Mouse (Mus musculus) limb, embryonic 14.5 days (tissue): ENCODE data around the gene Med27. TPM values are rescaled to one million over a fixed set of nuclear protein-coding genes. Genes with fewer than 3 reads are reported as not detected.

Experiments
- ATAC-seq: fragments of 200-750 bp; cut with Nextera tagmentation; 2 replicates; pipeline ENCODE4 v1.8.0; 2017; ENCODE audit warnings: low read depth, moderate number of reproducible peaks, moderate TSS enrichment; ENCODE audit not compliant: low FRiP score
- DNase-seq: peaks from one replicate; pipeline ENCODE4 v3.0.0-alpha.2; 2015; ENCODE audit warnings: low spot score
- H3K27ac ChIP-seq: fragments of 300-500 bp; sonication (generic); replicated peaks from 2 replicates; pipeline ENCODE4 v1.5.1; 2014; ENCODE audit warnings: low read depth, mild to moderate bottlenecking, low read length, moderate library complexity, mixed read lengths
- H3K27me3 ChIP-seq: fragments of 300-500 bp; sonication (generic); 2 replicates; pipeline ENCODE4 v1.6.1; 2014; ENCODE audit warnings: low read length, mixed read lengths; ENCODE audit not compliant: control insufficient read depth, insufficient read depth
- H3K36me3 ChIP-seq: fragments of 300-500 bp; sonication (generic); 2 replicates; pipeline ENCODE4 v1.6.1; 2014; ENCODE audit warnings: mild to moderate bottlenecking, low read length, moderate library complexity, mixed read lengths; ENCODE audit not compliant: control insufficient read depth, insufficient read depth
- H3K4me1 ChIP-seq: fragments of 300-500 bp; sonication (generic); 2 replicates; pipeline ENCODE4 v1.6.1; 2014; ENCODE audit warnings: antibody characterized with exemption, low read length, mixed read lengths; ENCODE audit not compliant: control insufficient read depth, insufficient read depth
- H3K4me2 ChIP-seq: fragments of 300-500 bp; sonication (generic); replicated peaks from 2 replicates; pipeline ENCODE4 v1.6.1; 2014; ENCODE audit warnings: low read depth, mild to moderate bottlenecking, low read length, moderate library complexity; ENCODE audit not compliant: severe bottlenecking
- H3K4me3 ChIP-seq: fragments of 300-500 bp; sonication (generic); replicated peaks from 2 replicates; pipeline ENCODE4 v1.5.1; 2014; ENCODE audit warnings: low read length
- H3K9ac ChIP-seq: fragments of 300-500 bp; sonication (generic); 2 replicates; pipeline ENCODE4 v1.6.1; 2014; ENCODE audit warnings: mild to moderate bottlenecking, low read depth, low read length, moderate library complexity; ENCODE audit not compliant: severe bottlenecking
- H3K9me3 ChIP-seq: fragments of 300-500 bp; sonication (generic); 2 replicates; pipeline ENCODE4 v1.6.1; 2016; ENCODE audit warnings: low read length; ENCODE audit not compliant: control insufficient read depth
- POLR2A ChIP-seq: fragments of 200-500 bp; IDR thresholded peaks from 2 replicates; pipeline ENCODE4 v1.8.0; 2012; ENCODE audit warnings: inconsistent platforms, mild to moderate bottlenecking, moderate library complexity, borderline replicate concordance; ENCODE audit not compliant: insufficient read depth, insufficient read length; ENCODE audit errors: extremely low read depth
- WGBS: fragments of 180-500 bp; shearing (Covaris S2); extraction: QIAGEN DNeasy Blood & Tissue Kit; methylation state at CpG from one replicate; pipeline ENCODE4 v1.1.7; 2014; 5-methylcytosine and 5-hydroxymethylcytosine counted together
- polyA plus RNA-seq, 2 experiments: library from polyadenylated mRNA; depleted of rRNA in 1 of 2; stranded (reverse) in 1 of 2; unstranded in 1 of 2; fragments of >200 nt; fragmentation: Nextera tagmentation in 1 of 2; extraction: Ambion mirVana in 1 of 2; gene quantifications; 2 replicates each; pipeline versions ENCODE4 v1.2.1 to v1.2.3; 2012 to 2014

Gene Med27
- polyA plus RNA-seq, 2 experiments, result 45.6 to 49.4 TPM

DNA sequence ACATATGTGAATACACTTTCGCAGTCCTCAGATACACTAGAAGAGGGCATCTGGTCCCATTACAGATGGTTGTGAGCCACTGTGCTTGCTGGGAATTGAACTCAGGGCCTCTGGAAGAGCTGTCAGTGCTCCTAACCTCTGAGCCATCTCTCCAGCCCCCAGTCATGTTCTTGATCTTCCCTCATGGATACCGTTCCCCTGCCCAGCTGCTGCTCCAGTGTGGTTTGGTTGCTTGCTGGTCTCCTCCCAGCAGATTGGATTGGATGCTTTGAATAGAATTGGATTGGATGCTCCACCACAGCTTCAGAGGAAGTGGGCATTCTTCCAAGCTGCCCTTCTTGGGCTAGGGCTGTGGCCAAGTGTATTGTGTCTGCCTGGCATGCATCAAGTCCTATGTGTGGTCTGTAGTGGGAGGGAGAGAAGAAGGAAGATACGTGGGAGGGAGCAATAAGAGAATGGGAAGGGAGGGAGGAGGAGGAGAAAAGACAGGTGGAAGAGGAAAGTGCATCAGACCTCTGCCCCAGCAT, 56.0 kb downstream of the Med27 start:
- Histone ChIP-seq H3K36me3 (no peaks in the 10 kb centered on the region), H3K27ac (no peak overlapping the region), H3K4me1 (no peaks in the 10 kb centered on the region), H3K9me3 (no peaks in the 10 kb centered on the region), H3K27me3 (no peaks in the 10 kb centered on the region), H3K9ac (no peak overlapping the region), H3K4me3 (no peak overlapping the region), H3K4me2 (no peak overlapping the region)
- no peak for TF ChIP-seq POLR2A
- DNase-seq (no peak), ATAC-seq (no peak)
- 79% methylated on average over 3 of the region's 3 CpGs for WGBS

DNA sequence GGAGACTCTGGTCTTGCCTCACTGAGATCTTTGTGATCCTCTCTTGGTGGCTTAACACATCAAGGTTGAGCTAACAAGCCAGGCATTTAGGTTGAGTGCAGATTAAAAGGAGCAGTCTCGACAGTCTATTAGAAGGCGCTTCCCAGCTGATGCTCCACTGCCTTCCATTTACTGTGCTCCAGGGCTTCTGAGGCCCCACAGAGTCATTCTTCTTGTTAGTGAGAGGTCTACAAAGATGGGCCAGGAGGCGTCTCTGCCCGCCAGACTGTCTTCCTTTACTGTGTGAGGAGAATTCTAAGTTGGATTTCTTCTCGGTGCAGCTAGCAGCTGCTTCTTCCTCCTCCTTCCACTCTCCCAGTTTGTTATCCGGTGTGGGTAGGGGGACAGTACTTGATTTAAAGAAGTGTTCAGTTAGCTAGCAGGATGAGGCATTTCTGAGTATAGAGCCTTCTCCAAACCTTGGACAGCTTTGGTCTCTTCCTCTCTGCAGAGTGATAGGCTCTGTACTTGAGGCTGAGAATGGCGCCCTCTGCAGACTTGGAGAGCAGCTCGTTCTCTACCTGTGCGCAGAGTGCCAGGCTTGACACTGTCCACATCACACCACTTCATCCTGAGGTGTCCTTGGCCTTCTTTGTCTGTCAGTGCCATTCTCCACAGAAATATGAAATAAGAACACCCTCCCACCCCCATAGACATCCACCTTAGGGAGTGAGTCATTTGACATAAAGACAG, 57.3 kb downstream of the Med27 start:
- WGBS, result 80% methylated on average over 9 of the region's 9 CpGs
- H3K4me3 ChIP-seq, result no peak overlapping the region
- ATAC-seq (no peak), DNase-seq (no peak)
- no peak overlapping the region for H3K9ac ChIP-seq
- no peaks in the 10 kb centered on the region for H3K36me3 ChIP-seq
- no peak for TF ChIP-seq POLR2A
- H3K4me1 ChIP-seq, result no peaks in the 10 kb centered on the region
- H3K4me2 ChIP-seq, result no peak overlapping the region
- H3K9me3 ChIP-seq, result no peaks in the 10 kb centered on the region
- H3K27ac ChIP-seq, result no peak overlapping the region
- H3K27me3 ChIP-seq, result no peaks in the 10 kb centered on the region

DNA sequence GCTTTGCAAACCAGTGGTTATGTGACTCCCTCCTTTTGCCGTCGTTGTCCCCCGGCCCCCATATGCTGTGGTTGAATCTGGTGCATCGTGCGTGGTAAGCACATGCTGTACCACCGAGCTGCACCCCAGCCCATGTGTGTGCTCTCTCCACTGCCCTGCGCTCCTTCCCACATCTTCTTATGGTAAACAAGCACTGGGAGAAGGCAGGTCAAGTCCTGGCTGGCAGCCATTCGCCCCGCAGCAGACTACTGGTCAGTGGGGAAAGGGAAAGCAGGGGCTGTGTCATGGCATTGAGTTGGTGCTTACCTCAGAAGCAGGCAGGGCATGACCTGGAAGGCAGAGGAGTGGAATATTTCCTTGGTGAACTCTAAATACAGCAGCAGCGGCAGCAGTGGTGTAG, 58.3 kb downstream of the Med27 start:
- no peak overlapping the region for H3K4me3 ChIP-seq
- no peaks in the 10 kb centered on the region for H3K27me3 ChIP-seq
- ATAC-seq (no peak), DNase-seq (no peak)
- 0 out of 2 replicates have a peak, but pooled peaks cover under 1% of the 10 kb centered on the region for H3K4me1 ChIP-seq
- H3K9ac ChIP-seq, result no peak overlapping the region
- TF ChIP-seq POLR2A, result no peak
- 84% methylated on average over 10 of the region's 10 CpGs for WGBS
- H3K9me3 ChIP-seq, result no peaks in the 10 kb centered on the region
- H3K27ac ChIP-seq, result no peak overlapping the region
- no peak overlapping the region for H3K4me2 ChIP-seq
- H3K36me3 ChIP-seq, result no peaks in the 10 kb centered on the region

DNA sequence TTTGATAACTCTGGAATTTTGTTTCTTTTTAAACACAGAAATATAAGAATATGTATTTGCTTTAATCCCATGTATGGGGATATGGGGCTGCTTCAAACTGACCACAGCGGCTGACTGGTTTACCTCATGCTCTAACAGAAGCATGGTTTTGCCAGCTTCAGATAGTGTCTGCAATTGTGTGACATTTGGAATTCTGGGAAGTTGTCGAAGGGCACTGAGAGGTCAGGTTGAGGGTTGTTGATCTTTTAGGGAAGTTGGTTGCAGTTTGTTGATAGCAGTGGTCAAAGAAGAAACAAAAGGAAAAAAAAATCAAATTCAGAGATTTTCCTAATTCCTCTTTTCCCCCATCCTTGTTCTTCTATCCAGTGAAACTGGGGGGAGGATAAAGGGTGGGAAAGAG, 59.2 kb downstream of the Med27 start:
- H3K4me2 ChIP-seq, result no peak overlapping the region
- no peaks in the 10 kb centered on the region for H3K36me3 ChIP-seq
- no peak for TF ChIP-seq POLR2A
- ATAC-seq (no peak), DNase-seq (no peak)
- H3K4me3 ChIP-seq, result no peak overlapping the region
- H3K27me3 ChIP-seq, result no peaks in the 10 kb centered on the region
- H3K9me3 ChIP-seq, result no peaks in the 10 kb centered on the region
- WGBS, result 85% methylated on average over 2 of the region's 2 CpGs
- 0 out of 2 replicates have a peak, but pooled peaks cover 3% of the 10 kb centered on the region for H3K4me1 ChIP-seq
- no peak overlapping the region for H3K27ac ChIP-seq
- H3K9ac ChIP-seq, result no peak overlapping the region

DNA sequence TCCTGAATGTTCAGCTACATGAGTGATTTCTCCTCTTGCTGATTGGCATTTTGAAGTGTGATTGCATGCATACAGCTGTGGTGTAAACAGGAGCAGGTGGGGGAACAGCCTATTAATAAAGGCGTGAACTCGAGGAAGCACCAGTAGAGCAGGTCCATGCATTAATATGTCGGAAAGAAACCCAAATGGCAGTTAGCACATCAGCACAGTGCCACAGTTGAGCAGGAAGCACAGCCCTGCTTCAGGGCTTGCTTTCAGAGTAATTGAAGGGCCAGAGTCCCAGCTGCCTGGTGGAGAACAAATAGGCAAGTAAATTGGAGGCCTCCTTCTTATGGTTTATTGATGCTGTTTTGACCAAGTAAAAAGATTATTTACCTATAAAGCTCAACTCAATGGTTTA, 60.7 kb downstream of the Med27 start:
- Histone ChIP-seq H3K4me2 (no peak overlapping the region), H3K27ac (no peak overlapping the region), H3K9me3 (no peaks in the 10 kb centered on the region), H3K9ac (no peak overlapping the region), H3K36me3 (no peaks in the 10 kb centered on the region), H3K4me3 (no peak overlapping the region), H3K27me3 (no peaks in the 10 kb centered on the region), H3K4me1 (peaks cover 3% of the 10 kb centered on the region; the same call in 1 of the 2 replicates)
- DNase-seq, result no peak
- TF ChIP-seq POLR2A, result no peak
- WGBS, result 31% methylated on average over 3 of the region's 3 CpGs
- ATAC-seq, result no peak
